Mouse (Mus musculus): ENCODE measurements at regions not wholly inside any gene's neighbourhood (a gene's known extent, or its start where the extent isn't known, plus 50 kb on each side); places are given as distances from the start of the nearest gene placed in this dataset. TPM values are rescaled to one million over a fixed set of nuclear protein-coding genes. Genes with fewer than 3 reads are reported as not detected.

DNA sequence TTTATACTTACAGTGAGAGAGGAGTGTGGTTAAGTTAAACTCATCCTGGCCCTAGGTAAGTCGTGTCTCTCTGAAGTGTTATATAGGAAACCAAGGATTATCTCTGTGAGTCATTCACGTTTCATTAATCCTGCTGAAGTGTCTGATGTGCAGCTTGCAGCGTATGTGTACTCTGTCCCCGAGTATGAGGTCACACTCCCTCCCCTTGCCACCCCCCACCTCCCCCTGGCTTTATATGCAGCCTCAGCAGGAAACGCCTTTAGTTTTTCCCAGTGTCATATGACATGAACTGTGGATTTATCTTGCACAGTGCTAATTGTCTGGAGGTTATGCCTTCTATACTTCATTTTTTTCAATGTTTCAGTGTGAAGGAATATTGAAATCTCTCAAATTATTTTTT is 1058.5 kb downstream of the Sorcs1 start:
- Histone ChIP-seq H3K9ac (ENCODE audit: low read length) (no peak overlapping the region), H3K27me3 (ENCODE audit: control insufficient read depth, insufficient read depth, low read length) (no peaks in the 10 kb centered on the region), H3K4me2 (ENCODE audit: low read depth, severe bottlenecking) (no peak overlapping the region), H3K4me1 (ENCODE audit: control insufficient read depth, insufficient read depth, low read length) (no peaks in the 10 kb centered on the region), H3K9me3 (ENCODE audit: control insufficient read depth, low read length) (no peaks in the 10 kb centered on the region), H3K4me3 (ENCODE audit: low read depth, low read length) (no peak overlapping the region), H3K27ac (replicated peaks; ENCODE audit: low read depth, low read length) (no peak overlapping the region), H3K36me3 (ENCODE audit: control insufficient read depth, insufficient read depth, low read length) (no peaks in the 10 kb centered on the region)
- WGBS, result 62% methylated on average over 5 of the region's 5 CpGs
- ATAC-seq (ENCODE audit: insufficient number of reproducible peaks, low FRiP score, low TSS enrichment, low read depth), result no peak
- DNase-seq (ENCODE audit: low spot score), result no peak

DNA sequence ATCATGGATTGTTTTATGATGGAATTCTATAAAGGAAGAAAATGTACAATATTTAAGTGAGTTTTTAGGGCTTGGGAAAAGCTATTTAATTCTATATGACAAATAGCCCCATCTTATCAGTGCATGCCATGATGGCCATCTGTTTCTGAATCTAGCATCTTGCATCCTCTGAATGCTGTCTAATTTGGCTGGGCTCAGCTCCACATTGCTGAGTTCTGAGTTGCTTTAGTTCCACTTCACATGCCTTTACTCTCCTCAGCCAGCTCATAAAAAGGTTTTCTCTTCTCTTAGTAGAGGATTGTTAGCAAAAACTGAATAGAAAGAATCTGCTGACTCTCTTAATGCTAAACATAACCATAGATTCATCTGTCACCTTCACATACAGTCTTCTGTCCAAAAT is 1063.4 kb downstream of the Sorcs1 start:
- Histone ChIP-seq H3K27ac (replicated peaks; ENCODE audit: low read depth, low read length) (no peak overlapping the region), H3K4me3 (ENCODE audit: low read depth, low read length) (no peak overlapping the region), H3K36me3 (ENCODE audit: control insufficient read depth, insufficient read depth, low read length) (no peaks in the 10 kb centered on the region), H3K4me1 (ENCODE audit: control insufficient read depth, insufficient read depth, low read length) (no peaks in the 10 kb centered on the region), H3K9ac (ENCODE audit: low read length) (no peak overlapping the region), H3K27me3 (ENCODE audit: control insufficient read depth, insufficient read depth, low read length) (no peaks in the 10 kb centered on the region), H3K9me3 (ENCODE audit: control insufficient read depth, low read length) (no peaks in the 10 kb centered on the region), H3K4me2 (ENCODE audit: low read depth, severe bottlenecking) (no peak overlapping the region)
- DNase-seq (ENCODE audit: low spot score) (no peak), ATAC-seq (ENCODE audit: insufficient number of reproducible peaks, low FRiP score, low TSS enrichment, low read depth) (no peak)

Small RNA genes in the stretch of these regions (microRNA-seq; reads per million reads assigned to microRNA genes)
- gene Gm27935, result not detected

Data from limb, embryonic 11.5 days (tissue).